13 mouse cellular contexts compared by ENCODE assay signal in genomic region chr11:65661790-65662522, GRCm38 (mm10).
"Had no signal": no experiment of that assay in that cellular context is flagged by ENCODE, and none has a peak within 500 bp of the region (broad histone marks: within the 10 kb centered on the region; RNA-seq: fewer than 3 reads in every experiment).

No protein-coding gene starts in this region.

- H3K36me3 ChIP-seq: limb, embryonic 12.5 days; liver, embryonic 13.5 days; neural tube, embryonic 15.5 days had no signal

- H3K4me2 ChIP-seq: limb, embryonic 12.5 days; liver, embryonic 13.5 days; neural tube, embryonic 15.5 days had no signal

- H3K4me1 ChIP-seq: limb, embryonic 12.5 days; liver, embryonic 13.5 days had no signal

- H3K27ac ChIP-seq: layer of hippocampus, adult 2 months; limb, embryonic 12.5 days; liver, embryonic 13.5 days; neural tube, embryonic 15.5 days had no signal

- H3K4me3 ChIP-seq: layer of hippocampus, adult 2 months; limb, embryonic 12.5 days; liver, embryonic 13.5 days; myocyte; neural tube, embryonic 15.5 days had no signal

- ATAC-seq: hindbrain, embryonic 16.5 days; inflammation-experienced regulatory T-cells, adult 6 months; liver, postnatal 0 days had no signal

- DNase-seq: liver; liver, embryonic 13.5 days; liver, postnatal 0 days; midbrain, embryonic 14.5 days; right cerebral cortex, adult 18-20 months; right cerebral cortex, postnatal 25 days; thymus, postnatal 36 days had no signal

- H3K9ac ChIP-seq: limb, embryonic 12.5 days; liver, embryonic 13.5 days; liver, postnatal 0 days; neural tube, embryonic 15.5 days had no signal

- H3K27me3 ChIP-seq: limb, embryonic 12.5 days; liver, embryonic 13.5 days; neural tube, embryonic 15.5 days had no signal

- H3K9me3 ChIP-seq: neural tube, embryonic 15.5 days had no signal
